Mouse (Mus musculus): ENCODE measurements at regions not wholly inside any gene's neighbourhood (a gene's known extent, or its start where the extent isn't known, plus 50 kb on each side); places are given as distances from the start of the nearest gene placed in this dataset.
A peak's percentile ranks its signal among the peaks of the same experiment; 100 is the strongest.

DNA sequence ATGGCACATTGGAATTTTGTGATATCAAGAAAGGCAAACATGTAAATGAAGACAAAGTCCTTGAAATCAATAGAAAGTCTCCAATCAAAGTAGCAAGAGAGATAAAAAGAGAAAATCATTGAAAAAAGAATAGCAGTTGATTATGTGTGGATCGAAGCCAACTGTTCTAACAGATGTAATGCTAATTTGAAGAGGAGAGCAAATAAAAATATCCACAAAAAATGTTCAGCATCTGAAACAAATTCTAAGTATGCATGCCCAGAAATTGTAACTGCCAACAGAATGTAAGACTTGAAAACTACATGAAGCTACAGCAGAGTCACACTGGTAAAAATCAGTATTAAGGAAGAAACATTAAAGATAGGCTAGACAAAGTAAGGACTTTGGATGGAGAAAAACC, 587.2 kb upstream of the Galntl6 start:
- H3K4me1 ChIP-seq = no peaks in the 10 kb centered on the region
- H3K4me3 ChIP-seq = no peak overlapping the region
- H3K9me3 ChIP-seq = no peaks in the 10 kb centered on the region
- ATAC-seq (ENCODE audit: low FRiP score, low read depth) = no peak
- no peak overlapping the region for H3K9ac ChIP-seq
- no peak overlapping the region for H3K4me2 ChIP-seq (replicated peaks)
- no peak overlapping the region for H3K27ac ChIP-seq
- no peaks in the 10 kb centered on the region for H3K27me3 ChIP-seq (replicated peaks)
- no peaks in the 10 kb centered on the region for H3K36me3 ChIP-seq
- whole genome bisulfite sequencing = 95% methylated on average over 1 of the region's 1 CpGs

GRCm38 (mm10) chr8:59491392-59491791, 579.0 kb upstream of the Galntl6 start:
- H3K4me1 ChIP-seq = no peaks in the 10 kb centered on the region
- H3K27ac ChIP-seq = no peak overlapping the region
- no peaks in the 10 kb centered on the region for H3K36me3 ChIP-seq
- ATAC-seq (ENCODE audit: low FRiP score, low read depth) = no peak
- no peak overlapping the region for H3K9ac ChIP-seq
- H3K4me3 ChIP-seq = no peak overlapping the region
- no peaks in the 10 kb centered on the region for H3K9me3 ChIP-seq
- H3K27me3 ChIP-seq (replicated peaks) = no peaks in the 10 kb centered on the region
- H3K4me2 ChIP-seq (replicated peaks) = no peak overlapping the region

DNA sequence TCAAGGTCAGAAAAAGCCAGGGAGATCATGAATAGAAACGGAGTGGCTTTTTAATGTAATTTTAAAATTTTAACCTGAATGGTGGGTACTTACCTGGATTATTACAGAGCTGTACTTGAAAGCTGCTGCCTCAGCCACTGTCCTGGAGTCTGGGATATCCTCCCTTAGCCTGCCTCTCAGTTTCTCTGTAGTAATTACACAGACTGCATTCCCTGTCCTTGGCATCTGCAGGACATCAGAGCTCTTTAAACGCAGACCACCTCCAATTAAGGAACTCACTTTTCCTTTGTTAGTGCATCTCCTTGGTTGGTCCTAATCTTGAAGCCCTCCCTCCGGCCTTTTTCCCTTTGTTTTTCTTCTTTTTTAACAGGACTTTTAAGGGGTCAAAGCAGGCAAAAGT, 565.8 kb upstream of the Galntl6 start:
- no peaks in the 10 kb centered on the region for H3K27me3 ChIP-seq (replicated peaks)
- H3K4me2 ChIP-seq (replicated peaks) = no peak overlapping the region
- ATAC-seq (ENCODE audit: low FRiP score, low read depth) = no peak
- no peak overlapping the region for H3K4me3 ChIP-seq
- WGBS = 14% methylated on average over 3 of the region's 3 CpGs
- no peaks in the 10 kb centered on the region for H3K4me1 ChIP-seq
- H3K27ac ChIP-seq = no peak overlapping the region
- no peak overlapping the region for H3K9ac ChIP-seq
- no peaks in the 10 kb centered on the region for H3K9me3 ChIP-seq
- H3K36me3 ChIP-seq = no peaks in the 10 kb centered on the region

GRCm38 (mm10) chr8:59474195-59474594, 561.8 kb upstream of the Galntl6 start:
- Histone ChIP-seq H3K4me2 (replicated peaks) (no peak overlapping the region), H3K9me3 (no peaks in the 10 kb centered on the region), H3K9ac (no peak overlapping the region), H3K27me3 (replicated peaks) (no peaks in the 10 kb centered on the region), H3K36me3 (no peaks in the 10 kb centered on the region), H3K27ac (no peak overlapping the region), H3K4me3 (no peak overlapping the region), H3K4me1 (no peaks in the 10 kb centered on the region)
- WGBS = 92% methylated on average over 1 of the region's 1 CpGs
- no peak for ATAC-seq (ENCODE audit: low FRiP score, low read depth)

GRCm38 (mm10) chr8:59448622-59449021, 536.2 kb upstream of the Galntl6 start:
- 0 out of 2 replicates have a peak, but pooled peaks have one; percentile 17 for ATAC-seq (ENCODE audit: low FRiP score, low read depth)
- no peaks in the 10 kb centered on the region for H3K9me3 ChIP-seq
- no peak overlapping the region for H3K4me3 ChIP-seq
- H3K9ac ChIP-seq = no peak overlapping the region
- no peaks in the 10 kb centered on the region for H3K27me3 ChIP-seq (replicated peaks)
- H3K27ac ChIP-seq = no peak overlapping the region
- 64% methylated on average over 4 of the region's 4 CpGs for WGBS
- no peaks in the 10 kb centered on the region for H3K4me1 ChIP-seq
- H3K36me3 ChIP-seq = no peaks in the 10 kb centered on the region
- no peak overlapping the region for H3K4me2 ChIP-seq (replicated peaks)

DNA sequence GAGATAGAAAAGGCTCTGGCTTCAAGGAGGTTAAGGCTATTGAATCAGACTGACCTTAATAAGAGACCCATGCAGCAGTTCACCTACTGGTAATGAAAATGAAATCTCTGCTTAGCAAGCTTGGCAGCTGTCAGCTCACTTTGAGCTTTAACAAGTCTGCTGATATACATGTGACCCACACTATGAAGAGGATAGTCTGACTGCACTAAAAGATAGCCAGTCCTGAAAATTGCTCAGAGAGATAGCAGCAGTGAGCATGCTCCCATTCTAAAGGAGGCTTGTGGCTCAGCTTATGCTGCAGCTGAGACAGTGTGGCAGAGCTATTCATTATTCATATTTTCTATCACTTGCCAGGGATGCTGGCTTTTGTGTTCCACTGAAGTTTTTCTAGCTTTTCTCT, 491.2 kb upstream of the Galntl6 start:
- H3K4me3 ChIP-seq = no peak overlapping the region
- H3K27ac ChIP-seq = no peak overlapping the region
- no peaks in the 10 kb centered on the region for H3K27me3 ChIP-seq (replicated peaks)
- no peak overlapping the region for H3K4me2 ChIP-seq (replicated peaks)
- H3K36me3 ChIP-seq = no peaks in the 10 kb centered on the region
- H3K4me1 ChIP-seq = no peaks in the 10 kb centered on the region
- ATAC-seq (ENCODE audit: low FRiP score, low read depth) = no peak
- no peak overlapping the region for H3K9ac ChIP-seq
- H3K9me3 ChIP-seq = no peaks in the 10 kb centered on the region

- no peak overlapping the region for H3K9ac ChIP-seq
- H3K36me3 ChIP-seq = no peaks in the 10 kb centered on the region
- no peaks in the 10 kb centered on the region for H3K4me1 ChIP-seq
- H3K4me3 ChIP-seq = no peak overlapping the region
- no peaks in the 10 kb centered on the region for H3K27me3 ChIP-seq (replicated peaks)
- no peak for ATAC-seq (ENCODE audit: low FRiP score, low read depth)
- WGBS = 78% methylated on average over 1 of the region's 1 CpGs
- H3K27ac ChIP-seq = no peak overlapping the region
- H3K4me2 ChIP-seq (replicated peaks) = no peak overlapping the region
- no peaks in the 10 kb centered on the region for H3K9me3 ChIP-seq
Measured at GRCm38 (mm10) chr8:59389706-59390105, 477.3 kb upstream of the Galntl6 start.

GRCm38 (mm10) chr8:59384711-59385110, 472.3 kb upstream of the Galntl6 start:
- WGBS = 50% methylated on average over 1 of the region's 1 CpGs
- H3K4me3 ChIP-seq = no peak overlapping the region
- H3K36me3 ChIP-seq = no peaks in the 10 kb centered on the region
- H3K9me3 ChIP-seq = no peaks in the 10 kb centered on the region
- H3K4me2 ChIP-seq (replicated peaks) = no peak overlapping the region
- no peaks in the 10 kb centered on the region for H3K4me1 ChIP-seq
- no peak overlapping the region for H3K27ac ChIP-seq
- no peak for ATAC-seq (ENCODE audit: low FRiP score, low read depth)
- no peaks in the 10 kb centered on the region for H3K27me3 ChIP-seq (replicated peaks)
- no peak overlapping the region for H3K9ac ChIP-seq

DNA sequence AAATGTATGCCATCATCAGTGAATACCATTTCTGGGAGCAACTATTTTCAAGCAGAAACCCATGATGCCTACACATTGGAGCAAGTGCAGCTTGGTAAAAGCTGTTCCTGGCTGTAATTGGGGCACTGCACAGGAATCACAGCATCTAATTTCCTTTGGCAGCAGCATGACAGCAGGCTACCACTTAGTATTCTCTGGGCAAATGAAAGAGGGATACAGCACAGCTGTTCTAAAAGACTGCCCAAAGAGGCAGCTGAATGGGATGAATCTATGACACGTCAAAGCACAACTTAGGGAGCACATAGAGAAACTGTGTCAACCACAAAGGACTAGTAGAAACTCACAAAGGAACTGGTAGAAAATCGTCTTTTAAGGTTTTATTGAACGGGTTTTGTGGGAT, 440.5 kb upstream of the Galntl6 start:
- Histone ChIP-seq H3K36me3 (no peaks in the 10 kb centered on the region), H3K9ac (no peak overlapping the region), H3K4me1 (no peaks in the 10 kb centered on the region), H3K4me3 (no peak overlapping the region), H3K27me3 (replicated peaks) (no peaks in the 10 kb centered on the region), H3K4me2 (replicated peaks) (no peak overlapping the region), H3K9me3 (no peaks in the 10 kb centered on the region), H3K27ac (no peak overlapping the region)
- ATAC-seq (ENCODE audit: low FRiP score, low read depth) = 0 out of 2 replicates have a peak, but pooled peaks have one; percentile 37
- 72% methylated on average over 3 of the region's 3 CpGs for WGBS

DNA sequence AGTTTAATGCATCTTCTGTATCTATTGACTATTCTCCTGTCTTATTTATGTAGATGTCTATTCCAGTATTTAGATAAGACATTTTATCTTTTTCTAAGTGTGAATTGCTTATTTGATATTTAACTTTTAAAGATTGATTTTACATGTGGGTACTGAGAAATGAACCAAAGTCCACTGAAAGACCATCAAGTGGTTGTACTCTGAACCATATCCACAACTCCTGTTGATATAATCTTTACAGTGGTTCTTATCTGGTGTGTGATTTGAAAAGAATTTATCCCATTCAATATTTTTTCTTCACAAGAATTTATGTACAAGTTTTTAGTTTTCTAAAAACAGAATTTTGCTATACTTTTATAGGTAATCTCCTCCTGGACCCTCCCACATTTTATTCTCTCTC, 422.6 kb upstream of the Galntl6 start:
- no peaks in the 10 kb centered on the region for H3K27me3 ChIP-seq (replicated peaks)
- H3K27ac ChIP-seq = no peak overlapping the region
- H3K4me3 ChIP-seq = no peak overlapping the region
- no peak overlapping the region for H3K9ac ChIP-seq
- no peak overlapping the region for H3K4me2 ChIP-seq (replicated peaks)
- no peaks in the 10 kb centered on the region for H3K4me1 ChIP-seq
- no peaks in the 10 kb centered on the region for H3K36me3 ChIP-seq
- H3K9me3 ChIP-seq = no peaks in the 10 kb centered on the region
- no peak for ATAC-seq (ENCODE audit: low FRiP score, low read depth)
